Mouse (Mus musculus): ENCODE measurements around the gene Atxn1l. TPM values are rescaled to one million over a fixed set of nuclear protein-coding genes. Genes with fewer than 3 reads are reported as not detected.

The Atxn1l gene
- total and polyA plus RNA-seq, 3 experiments: 4.6 to 15.2 (median 7.6) TPM

- Histone ChIP-seq H3K36me3 (replicated peaks in 1 of 2; ENCODE audit: control insufficient read depth in 1 of 2, insufficient read depth in 1 of 2, low read length in 1 of 2) (peaks cover 16 to 22% of the 10 kb centered on the region in 2 experiments), H3K4me3 (replicated peaks in 1 of 3; ENCODE audit: low read depth in 2 of 3, low read length in 2 of 3, poor library complexity in 1 of 3) (peak overlapping the region in 2 of 3 experiments; percentile 55 to 98), H3K4me1 (ENCODE audit: control insufficient read depth in 1 of 2, insufficient read depth in 2 of 2) (peaks cover 0 to 25% of the 10 kb centered on the region in 2 experiments; a peak in 3 of 4 replicates), H3K4me2 (ENCODE audit: insufficient read depth, low read depth, poor library complexity, severe bottlenecking) (peak overlapping the region; percentile 50), H3K9ac (ENCODE audit: insufficient read depth, low read depth) (peak overlapping the region; percentile 28; the same call in 1 of the 2 replicates), H3K9me3 (replicated peaks; ENCODE audit: low read length) (no peaks in the 10 kb centered on the region), H3K79me2 (replicated peaks; ENCODE audit: control insufficient read depth, extremely low read depth, insufficient read depth, poor library complexity, severe bottlenecking) (peaks cover 24% of the 10 kb centered on the region), H3K27ac (ENCODE audit: insufficient read depth, low read depth) (peak overlapping the region; percentile 92; the same call in 1 of the 2 replicates), H3K27me3 (replicated peaks) (no peaks in the 10 kb centered on the region)
- in situ Hi-C loops (cut with MboI; ENCODE audit: low pct_ligation_motif_present, low pct_unique_long_range_greater_than_20kb, low sequenced_read_pairs): no loop called here
- TF ChIP-seq MEF2A (IDR thresholded peaks at IDR 0.05; ENCODE audit: borderline replicate concordance, low read depth, low read length): no peak
- peak; percentile 71 for TF ChIP-seq ZNF384 (IDR thresholded peaks at IDR 0.05; ENCODE audit: low read depth, low read length)
- no peak for TF ChIP-seq SIN3A (IDR thresholded peaks at IDR 0.05; ENCODE audit: low read length)
- no peak for TF ChIP-seq ZKSCAN1 (IDR thresholded peaks at IDR 0.05; ENCODE audit: borderline replicate concordance, low read depth, low read length)
- DNase-seq (ENCODE audit: extremely low read depth): no peak
- dilution Hi-C loops (cut with MboI; ENCODE audit: extremely low pct_ligation_motif_present, extremely low pct_unique_long_range_greater_than_20kb, low sequenced_read_pairs): no loop called here
These were observed 476 bp upstream of the Atxn1l start for GRCm38 (mm10) chr8:109738049-109738380.

- dilution Hi-C loops (cut with MboI; ENCODE audit: extremely low pct_ligation_motif_present, extremely low pct_unique_long_range_greater_than_20kb, low sequenced_read_pairs): no loop called here
- H3K9ac ChIP-seq (ENCODE audit: insufficient read depth, low read depth): peak overlapping the region; percentile 85
- peaks cover 0 to 25% of the 10 kb centered on the region in 2 experiments; a peak in 3 of 4 replicates for H3K4me1 ChIP-seq (ENCODE audit: control insufficient read depth in 1 of 2, insufficient read depth in 2 of 2)
- peak overlapping the region; percentile 85 to 98 (median 94) for H3K4me3 ChIP-seq (replicated peaks in 1 of 3; ENCODE audit: low read depth in 2 of 3, low read length in 2 of 3, poor library complexity in 1 of 3)
- no peak for DNase-seq (ENCODE audit: extremely low read depth)
- H3K79me2 ChIP-seq (replicated peaks; ENCODE audit: control insufficient read depth, extremely low read depth, insufficient read depth, poor library complexity, severe bottlenecking): peaks cover 24% of the 10 kb centered on the region
- H3K9me3 ChIP-seq (replicated peaks; ENCODE audit: low read length): no peaks in the 10 kb centered on the region
- peak overlapping the region; percentile 22; the same call in 1 of the 2 replicates for H3K27ac ChIP-seq (ENCODE audit: insufficient read depth, low read depth)
- no peaks in the 10 kb centered on the region for H3K27me3 ChIP-seq (replicated peaks)
- no peak for TF ChIP-seq UBTF (IDR thresholded peaks at IDR 0.05; ENCODE audit: low read depth, low read length)
- no peak for TF ChIP-seq POLR2A (IDR thresholded peaks at IDR 0.05; ENCODE audit: low read depth, low read length)
- TF ChIP-seq CHD1 (IDR thresholded peaks at IDR 0.05; ENCODE audit: low read depth, low read length): peak; percentile 76; the same call in 1 of the 2 replicates
- TF ChIP-seq ZNF384 (IDR thresholded peaks at IDR 0.05; ENCODE audit: low read depth, low read length): peak; percentile 49; the same call in 1 of the 2 replicates
- TF ChIP-seq SIN3A (IDR thresholded peaks at IDR 0.05; ENCODE audit: low read length): peak; percentile 63; the same call in 1 of the 2 replicates
- TF ChIP-seq MXI1 (IDR thresholded peaks at IDR 0.05; ENCODE audit: low read depth, low read length): 0 out of 2 replicates have a peak, but pooled peaks have one; percentile 26
- in situ Hi-C loops (cut with MboI; ENCODE audit: low pct_ligation_motif_present, low pct_unique_long_range_greater_than_20kb, low sequenced_read_pairs): no loop called here
- peaks cover 28 to 34% of the 10 kb centered on the region in 2 experiments for H3K36me3 ChIP-seq (replicated peaks in 1 of 2; ENCODE audit: control insufficient read depth in 1 of 2, insufficient read depth in 1 of 2, low read length in 1 of 2)
- H3K4me2 ChIP-seq (ENCODE audit: insufficient read depth, low read depth, poor library complexity, severe bottlenecking): peak overlapping the region; percentile 98
These were observed 720 bp downstream of the Atxn1l start for GRCm38 (mm10) chr8:109736819-109737218.

- DNase-seq (ENCODE audit: extremely low read depth): no peak
- Histone ChIP-seq H3K27ac (ENCODE audit: insufficient read depth, low read depth) (no peak overlapping the region), H3K4me2 (ENCODE audit: insufficient read depth, low read depth, poor library complexity, severe bottlenecking) (no peak overlapping the region), H3K79me2 (replicated peaks; ENCODE audit: control insufficient read depth, extremely low read depth, insufficient read depth, poor library complexity, severe bottlenecking) (peaks cover 24% of the 10 kb centered on the region), H3K36me3 (replicated peaks in 1 of 2; ENCODE audit: control insufficient read depth in 1 of 2, insufficient read depth in 1 of 2, low read length in 1 of 2) (peaks cover 40 to 62% of the 10 kb centered on the region in 2 experiments), H3K4me3 (replicated peaks in 1 of 3; ENCODE audit: low read depth in 2 of 3, low read length in 2 of 3, poor library complexity in 1 of 3) (no peak overlapping the region), H3K9me3 (replicated peaks; ENCODE audit: low read length) (no peaks in the 10 kb centered on the region), H3K4me1 (ENCODE audit: control insufficient read depth in 1 of 2, insufficient read depth in 2 of 2) (peaks cover 2 to 49% of the 10 kb centered on the region in 2 experiments; a peak in 3 of 4 replicates), H3K9ac (ENCODE audit: insufficient read depth, low read depth) (no peak overlapping the region), H3K27me3 (replicated peaks) (no peaks in the 10 kb centered on the region)
- TF ChIP-seq MEF2A (IDR thresholded peaks at IDR 0.05; ENCODE audit: borderline replicate concordance, low read depth, low read length) (peak; percentile 31; the same call in 1 of the 2 replicates), GABPA (IDR thresholded peaks at IDR 0.05; ENCODE audit: insufficient replicate concordance, low read depth, low read length) (no peak)
- dilution Hi-C loops (cut with MboI; ENCODE audit: extremely low pct_ligation_motif_present, extremely low pct_unique_long_range_greater_than_20kb, low sequenced_read_pairs): no loop called here
- in situ Hi-C loops (cut with MboI; ENCODE audit: low pct_ligation_motif_present, low pct_unique_long_range_greater_than_20kb, low sequenced_read_pairs): no loop called here
These were observed 3.5 kb downstream of the Atxn1l start for GRCm38 (mm10) chr8:109734018-109734417.
